Mouse (Mus musculus): ENCODE results near the gene Dlg2.
A peak's percentile ranks its signal among the peaks of the same experiment; 100 is the strongest.

Gene Dlg2

GRCm38 (mm10) chr7:90476313-90477245 is at the start of gene Dlg2:
Gene Dlg2 (plus strand): TSS chr7:90476672.
- DNase-seq: peak; percentile 23 to 49

DNA sequence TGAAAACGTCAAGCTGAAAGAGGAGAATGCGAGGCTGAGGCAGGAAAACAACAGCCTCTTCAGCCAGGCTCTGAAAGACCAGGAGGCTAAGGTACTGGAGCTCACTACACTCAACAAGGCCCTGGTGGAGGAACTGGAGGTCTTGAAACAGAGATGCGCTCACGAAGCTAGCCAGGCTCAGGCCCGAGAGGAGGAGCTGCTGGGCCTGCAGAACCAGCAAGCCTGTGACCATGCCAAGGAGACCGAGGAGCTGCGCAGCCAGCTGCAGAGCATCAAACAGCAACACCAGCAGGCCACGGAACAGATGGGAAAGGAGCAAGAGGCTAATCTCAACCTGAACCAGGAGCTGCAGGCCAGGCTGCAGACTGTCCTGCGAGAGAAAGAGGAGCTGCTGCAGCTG is 49.5 kb upstream of the Dlg2 start:
- peak in 1 of 2 experiments; percentile 18 for DNase-seq

DNA sequence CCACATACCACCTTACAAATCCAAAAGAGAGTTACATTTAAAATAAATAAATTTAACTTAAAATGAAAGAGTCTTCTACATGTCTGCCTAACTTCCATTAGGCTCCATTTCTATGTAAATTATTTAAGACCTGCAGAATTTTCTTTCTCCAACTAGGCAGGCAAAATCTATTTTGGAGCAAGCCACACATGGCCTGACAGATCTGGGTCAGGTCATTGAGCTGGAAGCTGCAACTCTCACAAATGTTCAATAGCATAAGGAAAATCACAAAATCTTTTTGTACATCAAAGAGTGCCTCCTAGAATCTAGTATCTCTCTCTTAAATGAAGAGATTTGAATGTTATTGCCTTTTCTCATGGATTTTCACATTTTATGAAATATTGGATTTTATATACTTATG is 44.3 kb upstream of the Dlg2 start:
- DNase-seq: no peak

GRCm38 (mm10) chr7:90440044-90440443 is 36.4 kb upstream of the Dlg2 start:
- no peak for DNase-seq

DNA sequence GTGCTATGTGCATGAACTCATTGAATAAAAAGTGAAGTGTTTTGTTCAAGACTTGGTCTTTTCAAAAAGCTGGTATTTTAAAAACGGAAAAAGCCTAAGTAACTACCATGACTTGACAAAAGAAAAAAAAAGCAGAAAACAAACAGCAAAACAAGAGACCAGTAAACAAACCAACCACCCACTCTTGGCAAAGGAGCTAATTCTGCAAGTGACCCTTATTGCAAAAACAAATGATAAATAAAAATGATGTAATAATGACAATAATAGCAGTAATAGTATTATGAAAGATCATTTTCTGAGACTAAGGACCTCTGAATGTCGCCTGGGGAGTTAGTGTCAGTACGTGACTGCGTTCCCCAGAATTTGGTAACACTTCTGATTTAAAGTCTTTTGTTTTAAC is 34.4 kb upstream of the Dlg2 start:
- no peak for DNase-seq

DNA sequence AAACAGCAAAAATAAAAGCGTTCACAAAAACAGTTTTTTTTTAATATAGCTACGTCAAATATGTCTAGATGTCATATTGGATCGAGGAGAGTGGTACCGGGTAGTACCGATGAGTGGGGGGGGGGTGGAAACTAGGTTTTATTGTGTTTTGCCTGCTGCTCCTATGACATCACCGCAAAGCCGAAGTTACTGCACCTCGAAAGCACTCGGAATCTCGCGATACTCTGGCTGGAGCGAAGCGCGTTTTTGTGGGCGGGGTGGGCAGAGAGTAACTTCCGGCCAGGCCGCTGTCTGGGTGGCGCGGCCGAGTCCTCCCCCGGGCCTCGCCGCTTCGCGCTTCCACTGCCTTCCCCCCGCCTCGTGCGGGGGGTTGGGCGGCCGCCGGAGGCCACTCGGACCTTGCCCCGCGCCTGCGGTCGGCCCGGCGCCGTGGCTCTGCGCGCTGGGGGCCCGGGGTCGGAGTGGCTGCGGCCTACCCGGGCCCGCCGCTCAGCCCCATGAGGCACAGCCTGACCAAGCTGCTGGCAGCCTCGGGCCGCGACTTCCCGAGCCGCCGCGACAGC is 33.9 kb upstream of the Dlg2 start, which contains the start of gene Crebzf:
TSS of gene Crebzf (plus strand) at position 212 of the 563 bp plus-strand sequence.
- peak; percentile 96 to 97 for DNase-seq

GRCm38 (mm10) chr7:90443101-90444091 is 33.1 kb upstream of the Dlg2 start:
- peak; percentile 81 to 87 for DNase-seq

GRCm38 (mm10) chr7:90444206-90444605 is 32.3 kb upstream of the Dlg2 start:
- DNase-seq: peak in 1 of 2 experiments; percentile 32

GRCm38 (mm10) chr7:90456149-90456844 is 20.2 kb upstream of the Dlg2 start:
- DNase-seq: no peak

GRCm38 (mm10) chr7:90456845-90457468 is 19.5 kb upstream of the Dlg2 start, which contains the start of gene Tmem126a:
Gene Tmem126a (minus strand): TSS chr7:90457229.
- DNase-seq: peak; percentile 90 to 95

- DNase-seq: peak in 1 of 2 experiments; percentile 27
Measured at GRCm38 (mm10) chr7:90457517-90457916, 19.0 kb upstream of the Dlg2 start.

- DNase-seq: no peak
Measured at GRCm38 (mm10) chr7:90460330-90460729, 16.1 kb upstream of the Dlg2 start.

DNA sequence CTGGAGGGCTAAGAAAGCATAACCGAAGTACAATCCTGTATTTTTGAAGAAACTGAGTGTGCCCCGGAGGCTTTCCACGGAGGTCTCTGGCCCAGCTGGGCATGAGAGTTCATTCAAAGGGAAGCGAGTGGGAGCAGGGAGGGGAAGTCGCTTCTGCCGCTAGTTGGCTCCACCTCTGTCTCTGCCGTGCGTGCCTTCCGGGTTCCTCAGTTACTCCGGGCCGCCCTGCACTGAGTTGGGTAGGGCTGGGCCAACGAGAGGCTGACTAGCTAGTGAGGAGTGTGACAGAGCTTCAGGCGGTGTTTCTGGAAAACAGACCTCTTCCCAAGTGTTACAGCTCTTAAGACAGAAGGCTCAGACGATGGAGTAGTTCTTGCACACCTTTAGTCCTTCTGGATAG is 15.5 kb upstream of the Dlg2 start:
- DNase-seq: peak in 1 of 2 experiments; percentile 38

DNA sequence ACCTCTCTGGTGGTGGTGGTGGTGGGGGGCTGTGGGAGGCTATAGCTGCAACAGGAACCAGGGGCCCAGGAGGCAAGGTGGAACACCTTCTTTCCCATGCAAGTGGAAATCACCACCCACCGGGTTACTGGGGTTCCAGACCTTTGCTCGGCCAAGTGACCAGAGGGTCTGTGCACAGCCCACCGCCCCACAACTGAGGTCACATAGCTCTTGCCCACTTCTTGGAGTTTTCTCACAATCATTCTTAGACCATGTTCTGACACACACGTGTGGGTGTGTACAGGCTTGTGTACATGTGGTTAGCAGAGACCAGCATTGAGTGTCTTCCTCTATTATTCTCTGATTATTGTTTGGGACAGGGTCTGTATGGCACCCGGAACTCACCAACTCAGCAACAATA is 15.0 kb upstream of the Dlg2 start:
- DNase-seq: no peak

GRCm38 (mm10) chr7:90473511-90473910 is 3.0 kb upstream of the Dlg2 start:
- DNase-seq: no peak

- peak; percentile 99 for DNase-seq
Measured at GRCm38 (mm10) chr7:90475793-90476312, 619 bp upstream of the Dlg2 start, which contains the start of gene Tmem126b. Gene Tmem126b (minus strand): TSS chr7:90476001.

DNA sequence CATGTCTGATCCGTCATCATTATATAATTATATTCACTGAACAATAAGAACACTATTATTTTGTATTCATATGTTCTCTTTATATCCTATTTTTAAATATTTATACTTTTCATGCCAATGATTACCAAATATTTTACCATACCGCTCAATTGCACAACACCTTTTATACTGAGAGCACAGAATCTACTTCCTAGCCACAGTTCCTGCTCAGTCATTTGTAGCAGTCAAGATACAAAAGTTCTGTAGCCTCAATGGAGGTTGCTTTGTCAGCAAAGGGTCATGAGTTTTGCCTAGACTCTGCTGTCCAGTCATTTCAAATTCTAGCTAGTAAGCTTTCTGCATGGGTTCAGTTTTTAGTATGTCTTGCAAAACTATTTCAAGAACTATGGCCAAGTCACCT is 6.1 kb downstream of the Dlg2 start:
- DNase-seq: no peak

DNA sequence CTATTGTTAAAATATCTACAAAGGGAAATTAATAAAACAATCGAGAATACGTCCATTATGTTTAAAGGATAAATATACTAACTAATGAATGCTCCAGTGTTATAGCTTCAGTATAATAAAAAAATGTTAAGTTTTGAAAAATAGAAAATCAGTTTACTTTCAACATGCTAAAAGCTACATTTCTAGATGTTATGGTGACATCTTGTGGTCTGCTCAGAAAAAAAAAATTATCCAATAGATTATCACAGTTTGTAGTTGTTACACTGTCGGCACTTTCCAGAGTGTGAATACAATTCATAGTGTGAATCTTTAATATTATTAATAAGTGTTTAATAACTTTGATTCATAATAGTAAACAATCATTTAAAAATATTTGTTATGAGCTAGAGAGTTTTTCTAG is 31.7 kb downstream of the Dlg2 start:
- DNase-seq: peak in 1 of 2 experiments; percentile 4

DNA sequence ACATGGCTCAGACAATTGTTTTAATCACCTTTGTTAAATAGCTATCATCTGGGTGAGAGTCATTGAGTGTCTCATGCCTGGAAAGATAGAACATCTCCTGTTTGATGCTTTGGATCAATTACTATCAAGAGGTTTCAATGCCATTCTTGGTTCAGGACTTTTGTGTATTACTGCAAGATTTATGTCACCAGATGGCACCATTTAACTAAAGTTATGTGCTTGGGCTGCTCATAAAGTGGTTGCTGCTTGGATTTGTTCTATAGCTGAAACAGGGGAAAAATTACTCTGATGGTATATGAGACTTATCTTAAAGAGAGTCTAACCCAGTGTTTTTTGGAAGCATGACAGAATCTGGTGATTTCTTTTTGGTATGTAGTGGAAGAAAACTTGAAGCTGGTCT is 35.8 kb downstream of the Dlg2 start:
- peak in 1 of 2 experiments; percentile 39 for DNase-seq

DNA sequence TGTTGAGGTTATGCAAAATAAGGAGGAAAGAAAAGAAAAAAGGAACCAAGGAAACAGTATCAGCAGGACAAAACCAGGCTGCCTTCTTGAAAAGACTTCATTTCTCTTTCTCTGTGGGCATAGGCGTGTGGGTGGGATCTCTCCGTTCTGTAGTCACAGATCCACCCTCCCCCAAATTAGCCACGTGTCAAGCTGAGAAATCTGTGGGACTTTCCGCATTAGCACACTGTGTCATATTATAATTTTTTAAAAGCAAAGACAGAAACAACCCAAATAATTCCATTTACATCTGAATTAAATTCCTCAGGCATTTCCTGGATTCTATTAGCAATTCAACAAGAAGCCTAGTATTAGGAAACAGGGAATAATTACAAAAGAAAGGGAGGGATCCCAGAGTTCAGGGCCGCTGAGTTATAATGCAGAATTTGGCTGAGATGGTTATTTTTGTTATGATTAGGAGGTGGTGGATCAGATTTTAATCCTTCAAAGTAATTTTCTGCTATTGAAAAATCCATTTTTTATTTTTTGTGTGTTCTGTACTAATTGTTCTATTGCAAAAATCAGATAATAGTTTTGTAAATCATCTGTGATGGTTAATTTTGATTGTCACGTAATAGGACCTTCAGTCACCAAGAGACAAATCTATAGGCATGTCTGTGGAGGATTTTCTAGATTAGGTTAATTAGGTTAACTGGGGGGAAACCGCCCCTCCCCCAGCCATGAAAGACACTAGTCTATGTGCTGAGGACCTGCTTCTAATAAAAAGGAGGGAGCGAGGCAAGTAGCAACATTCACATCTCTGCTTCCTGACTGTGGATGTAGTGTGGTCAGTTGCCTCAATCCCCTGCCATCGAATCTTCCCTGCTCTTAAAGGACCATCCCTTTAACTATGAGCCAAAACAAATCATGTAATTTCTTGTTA is 63.3 kb downstream of the Dlg2 start:
- DNase-seq: no peak

Measured in cerebellum, postnatal 14 days (tissue).